Mouse (Mus musculus) thymus, adult 2 months (tissue): ENCODE results near the gene Angel2. TPM values are rescaled to one million over a fixed set of nuclear protein-coding genes. Genes with fewer than 3 reads are reported as not detected.
A peak's percentile ranks its signal among the peaks of the same experiment; 100 is the strongest.
"Not testable (repeated sequence)": the region's sequence is repeated elsewhere in the genome, so short reads cannot be mapped to it uniquely, and the experiment has no call there.

Experiments used
- DNase-seq: peaks from one replicate; pipeline ENCODE4 v3.0.0; 2021
- H3K27ac ChIP-seq: fragments of 200-500 bp; 2 replicates; pipeline ENCODE4 v1.5.1; 2012; ENCODE audit warnings: low read length, control low read depth; ENCODE audit not compliant: control insufficient read depth, insufficient read depth
- H3K27me3 ChIP-seq: fragments of 200-500 bp; 2 replicates; pipeline ENCODE4 v1.6.1; 2012; ENCODE audit warnings: mild to moderate bottlenecking, low read length, moderate library complexity, mixed read lengths; ENCODE audit not compliant: control insufficient read depth, insufficient read depth
- H3K36me3 ChIP-seq: fragments of 200-500 bp; 2 replicates; pipeline ENCODE4 v1.6.1; 2012; ENCODE audit warnings: mild to moderate bottlenecking, low read length, moderate library complexity; ENCODE audit not compliant: control insufficient read depth, insufficient read depth
- H3K4me1 ChIP-seq: fragments of 200-500 bp; replicated peaks from 2 replicates; pipeline ENCODE4 v1.6.1; 2012; ENCODE audit warnings: low read length; ENCODE audit not compliant: control insufficient read depth, insufficient read depth
- H3K4me3 ChIP-seq: fragments of 200-500 bp; 2 replicates; pipeline ENCODE4 v1.5.1; 2012; ENCODE audit warnings: mild to moderate bottlenecking, low read length, control low read depth, moderate library complexity; ENCODE audit not compliant: control insufficient read depth, insufficient read depth
- CTCF ChIP-seq: fragments of 200-500 bp; IDR thresholded peaks from 2 replicates; pipeline ENCODE4 v1.5.1; 2012; ENCODE audit warnings: mild to moderate bottlenecking, control low read depth, low read length, moderate library complexity, borderline replicate concordance; ENCODE audit not compliant: control insufficient read depth, poor library complexity, insufficient read depth; ENCODE audit errors: extremely low read depth
- POLR2A ChIP-seq: fragments of 200-500 bp; IDR thresholded peaks from 2 replicates; pipeline ENCODE4 v1.6.1; 2012; ENCODE audit warnings: mild to moderate bottlenecking, low read length, control low read depth, moderate library complexity; ENCODE audit not compliant: control insufficient read depth, poor library complexity, insufficient read depth; ENCODE audit errors: extremely low read depth
- WGBS: fragments of 180-500 bp; shearing (Covaris S2); methylation state at CpG from one replicate; pipeline ENCODE4 v1.1.7; 2018; 5-methylcytosine and 5-hydroxymethylcytosine counted together
- polyA plus RNA-seq: library from polyadenylated mRNA; depleted of rRNA; stranded (reverse); fragments of >200 nt; gene quantifications from 2 replicates; pipeline ENCODE4 v1.2.3, GENCODE M21; 2012; rRNA removed

Angel2 gene
- polyA plus RNA-seq: 36.8 and 37.7 TPM in 2 replicates

- WGBS: 93% methylated on average over 3 of the region's 3 CpGs
- H3K4me3 ChIP-seq, DNase-seq: not testable (repeated sequence)
These were observed at the start of gene Angel2 for GRCm38 (mm10) chr1:190924812-190925211. Gene Angel2 (plus strand): TSS chr1:190925112.

GRCm38 (mm10) chr1:190875751-190876150, 49.2 kb upstream of the Angel2 start:
- no peak for DNase-seq
- Histone ChIP-seq H3K36me3 (no peaks in the 10 kb centered on the region), H3K4me1 (no peaks in the 10 kb centered on the region), H3K27me3 (no peaks in the 10 kb centered on the region), H3K4me3 (no peak overlapping the region), H3K27ac (no peak overlapping the region)
- WGBS: 61% methylated on average over 6 of the region's 6 CpGs
- TF ChIP-seq POLR2A (no peak), CTCF (no peak)

More at GRCm38 (mm10) chr1:190924812-190925211, at the start of gene Angel2:
- not testable (repeated sequence) for H3K36me3 ChIP-seq, H3K27ac ChIP-seq, H3K4me1 ChIP-seq, H3K27me3 ChIP-seq

GRCm38 (mm10) chr1:190880638-190881037, 44.3 kb upstream of the Angel2 start:
- no peak overlapping the region for H3K27ac ChIP-seq
- no peaks in the 10 kb centered on the region for H3K4me1 ChIP-seq
- DNase-seq: no peak
- H3K4me3 ChIP-seq: no peak overlapping the region
- whole genome bisulfite sequencing: 95% methylated on average over 6 of the region's 6 CpGs
- no peaks in the 10 kb centered on the region for H3K36me3 ChIP-seq
- TF ChIP-seq CTCF (no peak), POLR2A (no peak)
- no peaks in the 10 kb centered on the region for H3K27me3 ChIP-seq

GRCm38 (mm10) chr1:190881422-190881821, 43.5 kb upstream of the Angel2 start:
- H3K36me3 ChIP-seq: no peaks in the 10 kb centered on the region
- H3K4me1 ChIP-seq: no peaks in the 10 kb centered on the region
- TF ChIP-seq CTCF (no peak), POLR2A (no peak)
- H3K4me3 ChIP-seq: no peak overlapping the region
- WGBS: 21% methylated on average over 2 of the region's 2 CpGs
- no peak overlapping the region for H3K27ac ChIP-seq
- H3K27me3 ChIP-seq: no peaks in the 10 kb centered on the region
- DNase-seq: peak; percentile 47

- no peak for DNase-seq
- Histone ChIP-seq H3K27ac (no peak overlapping the region), H3K27me3 (no peaks in the 10 kb centered on the region), H3K36me3 (no peaks in the 10 kb centered on the region), H3K4me1 (no peaks in the 10 kb centered on the region), H3K4me3 (no peak overlapping the region)
- WGBS: 92% methylated on average over 4 of the region's 4 CpGs
- TF ChIP-seq CTCF: no peak
These were observed 38.9 kb upstream of the Angel2 start for GRCm38 (mm10) chr1:190886014-190886413.

- Histone ChIP-seq H3K27me3 (no peaks in the 10 kb centered on the region), H3K4me3 (no peak overlapping the region), H3K27ac (no peak overlapping the region), H3K4me1 (no peaks in the 10 kb centered on the region), H3K36me3 (no peaks in the 10 kb centered on the region)
- no peak for TF ChIP-seq POLR2A
- TF ChIP-seq CTCF: no peak
- DNase-seq: no peak
- WGBS: 99% methylated on average over 2 of the region's 2 CpGs
These were observed 36.9 kb upstream of the Angel2 start for GRCm38 (mm10) chr1:190888031-190888430.

- WGBS: 99% methylated on average over 16 of the region's 16 CpGs
- TF ChIP-seq POLR2A (no peak), CTCF (no peak)
- Histone ChIP-seq H3K4me1 (no peaks in the 10 kb centered on the region), H3K27me3 (no peaks in the 10 kb centered on the region), H3K36me3 (no peaks in the 10 kb centered on the region), H3K27ac (no peak overlapping the region), H3K4me3 (no peak overlapping the region)
- no peak for DNase-seq
These were observed 36.3 kb upstream of the Angel2 start for GRCm38 (mm10) chr1:190888646-190889045.
